Mouse (Mus musculus): ENCODE data around the gene Pik3ip1.
A peak's percentile ranks its signal among the peaks of the same experiment; 100 is the strongest.

The Pik3ip1 gene

DNA sequence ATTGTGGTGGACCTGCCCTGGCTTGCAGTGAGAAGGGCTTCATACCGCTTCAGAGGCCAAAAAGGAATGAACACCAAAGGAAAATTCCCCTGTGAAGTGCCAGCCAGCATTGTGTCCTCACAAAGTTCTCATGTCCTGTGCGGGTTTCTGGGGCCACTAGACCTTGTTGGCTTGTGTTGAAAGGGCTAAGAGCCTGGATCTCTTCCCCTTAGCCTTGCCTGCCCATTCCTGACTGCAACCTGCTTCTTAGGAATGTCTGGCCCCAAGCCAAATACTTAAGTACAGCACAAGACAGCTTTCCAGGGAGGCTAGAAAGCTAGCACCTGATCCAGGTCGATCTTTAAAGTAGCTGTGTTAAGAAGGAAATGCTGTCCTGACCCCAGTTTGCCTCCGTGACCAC, 27.4 kb upstream of the Pik3ip1 start:
- no peak for DNase-seq (ENCODE audit: low spot score)

DNA sequence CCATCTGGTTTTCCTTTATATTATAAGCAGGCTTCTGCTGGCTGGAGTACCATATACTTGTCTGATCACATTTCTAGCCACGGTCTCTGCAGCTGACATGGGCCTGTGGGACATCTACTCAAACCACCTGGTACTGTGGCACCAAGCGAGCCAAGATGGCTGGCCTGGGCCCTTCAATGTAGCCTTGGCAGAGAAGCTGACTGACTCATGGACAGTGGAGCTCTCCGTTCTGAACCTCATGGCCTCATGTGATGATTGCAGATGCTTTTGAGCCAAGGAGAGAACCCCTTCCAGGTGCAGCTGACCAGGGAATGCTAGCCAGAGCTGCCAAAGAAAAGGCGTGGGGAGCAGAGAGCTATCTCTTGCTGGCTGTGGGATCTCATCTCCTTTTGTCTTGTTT, 24.4 kb upstream of the Pik3ip1 start:
- no peak for DNase-seq (ENCODE audit: low spot score)

GRCm38 (mm10) chr11:3307875-3308274, 22.3 kb upstream of the Pik3ip1 start:
- no peak for DNase-seq (ENCODE audit: low spot score)

DNA sequence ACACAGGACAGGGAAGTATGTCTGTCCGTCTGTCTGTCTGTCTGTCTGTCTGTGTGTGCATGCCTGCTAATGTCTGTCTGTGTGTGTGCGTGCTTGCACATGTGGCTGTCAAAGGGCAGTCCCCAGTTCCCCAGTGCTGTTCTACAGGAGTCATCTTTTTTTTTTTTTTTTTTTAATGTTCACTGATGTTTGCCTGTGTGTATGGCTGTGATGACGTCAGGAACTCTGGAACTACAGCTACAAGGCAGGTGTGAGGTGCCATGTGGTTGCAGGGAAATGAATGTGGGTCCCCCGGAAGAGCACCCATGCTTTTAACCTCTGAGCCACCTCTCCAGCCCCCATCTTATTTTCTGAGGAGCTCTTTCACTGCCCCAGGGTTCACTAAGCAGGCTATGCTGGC, 20.3 kb upstream of the Pik3ip1 start:
- no peak for DNase-seq (ENCODE audit: low spot score)

GRCm38 (mm10) chr11:3310789-3311585, 19.2 kb upstream of the Pik3ip1 start:
- DNase-seq (ENCODE audit: low spot score) = no peak

- DNase-seq (ENCODE audit: low spot score) = no peak
These were observed 18.4 kb upstream of the Pik3ip1 start for GRCm38 (mm10) chr11:3311586-3312347.

DNA sequence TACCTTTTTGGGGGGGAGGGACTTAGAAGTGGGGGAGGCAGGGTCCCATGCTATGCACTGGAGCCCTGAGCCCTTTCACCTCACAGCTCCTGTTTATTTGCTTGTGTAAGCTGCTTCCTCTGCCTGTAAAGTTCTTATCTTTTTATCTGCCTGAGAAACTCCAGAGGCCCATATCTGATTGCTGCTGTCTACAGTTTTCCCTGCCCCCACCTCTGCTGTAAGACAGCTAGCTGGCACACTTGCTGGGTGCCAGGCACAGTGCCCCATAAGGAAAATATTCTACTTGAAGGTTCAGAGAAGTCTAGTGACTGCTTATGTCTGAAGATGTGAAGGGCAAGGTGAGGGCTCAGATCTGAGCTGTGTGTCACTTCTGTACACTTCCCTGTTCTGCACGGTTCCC, 16.9 kb upstream of the Pik3ip1 start:
- DNase-seq (ENCODE audit: low spot score) = no peak

DNA sequence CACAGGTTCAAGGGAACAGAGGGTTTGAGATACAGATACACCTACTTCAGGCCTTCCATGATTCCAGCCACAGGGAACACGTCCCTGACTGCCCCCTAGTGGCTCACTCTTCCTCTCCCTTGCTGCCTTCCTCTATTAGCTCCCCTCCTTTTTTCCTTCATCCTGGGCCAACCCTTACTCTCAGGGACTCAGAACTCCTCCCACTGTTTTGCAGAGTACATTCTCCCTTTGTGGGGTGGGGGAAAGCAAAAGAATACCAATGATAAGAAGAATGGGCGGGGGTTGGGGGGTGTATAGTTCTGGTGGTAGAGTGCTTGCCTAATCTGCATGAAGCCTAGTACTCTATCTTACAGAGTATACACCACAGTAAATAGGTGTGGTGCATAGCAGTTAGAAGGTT, 16.1 kb upstream of the Pik3ip1 start:
- DNase-seq (ENCODE audit: low spot score) = peak; percentile 88

GRCm38 (mm10) chr11:3318286-3318685, 11.9 kb upstream of the Pik3ip1 start:
- DNase-seq (ENCODE audit: low spot score) = no peak

DNA sequence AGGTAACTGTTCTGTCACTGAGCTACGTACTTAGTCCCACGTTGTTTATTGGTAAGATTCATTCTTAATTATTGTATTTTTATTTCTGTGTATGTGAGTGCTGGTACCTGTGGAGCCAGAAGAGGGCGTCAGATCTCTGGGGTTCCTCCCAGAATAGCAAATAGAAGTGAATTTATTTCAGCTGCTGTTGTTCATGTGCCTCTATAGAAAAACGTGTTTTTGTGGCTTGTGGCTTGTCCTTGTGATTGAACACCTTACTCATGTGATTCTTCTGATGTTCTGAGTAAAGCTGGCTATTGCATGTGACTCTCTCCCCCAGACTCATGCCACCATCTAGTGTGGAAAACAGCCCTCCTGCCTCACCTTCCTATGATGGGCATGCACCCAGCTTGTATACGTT, 1.9 kb upstream of the Pik3ip1 start:
- no peak for DNase-seq (ENCODE audit: low spot score)

GRCm38 (mm10) chr11:3328806-3329775, 1.1 kb upstream of the Pik3ip1 start:
- DNase-seq (ENCODE audit: low spot score) = no peak

- DNase-seq (ENCODE audit: low spot score) = peak; percentile 89
These were observed 365 bp downstream of the Pik3ip1 start for GRCm38 (mm10) chr11:3330566-3330965.

GRCm38 (mm10) chr11:3330991-3331750, 970 bp downstream of the Pik3ip1 start:
- DNase-seq (ENCODE audit: low spot score) = no peak

GRCm38 (mm10) chr11:3331756-3332642, 1.8 kb downstream of the Pik3ip1 start:
- DNase-seq (ENCODE audit: low spot score) = peak; percentile 93

DNA sequence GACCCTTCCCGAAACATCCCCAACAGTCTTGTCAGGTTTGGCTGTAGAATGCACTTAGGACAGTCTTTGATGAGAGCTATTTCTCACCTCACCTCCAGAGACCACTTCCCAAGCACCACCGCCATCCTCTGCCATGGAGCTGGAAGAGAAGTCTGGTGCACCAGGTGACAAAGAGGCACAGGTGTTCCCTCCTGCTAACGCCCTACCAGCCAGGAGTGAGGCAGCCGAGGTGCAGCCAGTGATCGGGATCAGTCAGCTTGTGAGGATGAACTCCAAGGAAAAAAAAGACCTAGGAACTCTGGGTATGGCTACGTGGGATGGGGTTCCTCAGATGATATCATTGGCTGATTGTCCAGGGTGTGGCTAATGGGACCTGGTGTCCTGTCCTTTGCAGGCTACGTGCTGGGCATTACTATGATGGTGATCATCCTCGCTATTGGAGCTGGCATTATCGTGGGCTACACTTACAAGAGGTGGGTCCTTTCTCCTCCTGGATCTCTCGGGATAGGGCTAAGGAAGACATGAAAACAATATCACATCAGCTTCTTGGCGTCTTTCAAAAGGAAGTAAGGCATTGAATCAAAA, 3.0 kb downstream of the Pik3ip1 start:
- no peak for DNase-seq (ENCODE audit: low spot score)

- no peak for DNase-seq (ENCODE audit: low spot score)
These were observed 4.0 kb downstream of the Pik3ip1 start for GRCm38 (mm10) chr11:3334141-3334710.

GRCm38 (mm10) chr11:3334711-3335316, 4.6 kb downstream of the Pik3ip1 start:
- no peak for DNase-seq (ENCODE audit: low spot score)

DNA sequence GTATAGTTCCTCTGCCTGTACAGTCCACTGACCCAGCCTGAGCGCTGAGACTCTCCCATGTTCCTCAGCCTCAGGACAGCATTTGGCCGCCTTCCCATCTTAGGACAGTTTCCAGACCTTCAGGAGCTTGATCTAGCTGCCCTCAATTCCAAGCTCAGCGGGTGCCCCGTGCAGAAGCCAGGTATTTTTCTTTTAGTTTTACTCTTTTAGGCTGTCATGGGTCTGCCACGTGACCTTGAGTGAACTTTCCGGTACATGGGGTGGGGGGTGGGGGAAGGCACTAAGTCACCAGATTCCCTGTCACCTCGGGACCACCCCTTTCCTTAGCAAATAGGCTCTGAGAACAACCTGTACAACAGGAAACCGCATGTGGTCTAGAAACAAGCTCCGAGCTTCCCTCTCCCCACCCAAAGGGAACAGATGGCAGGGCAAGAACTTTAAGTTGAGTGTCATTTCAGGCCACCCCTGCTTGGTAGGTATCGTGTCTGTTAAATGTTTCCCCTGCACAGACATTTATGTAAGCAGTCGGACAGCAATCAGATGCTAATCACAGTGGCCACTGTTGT, 5.5 kb downstream of the Pik3ip1 start:
- no peak for DNase-seq (ENCODE audit: low spot score)

GRCm38 (mm10) chr11:3336602-3337001, 6.4 kb downstream of the Pik3ip1 start:
- no peak for DNase-seq (ENCODE audit: low spot score)
